In the genomic region with DNA sequence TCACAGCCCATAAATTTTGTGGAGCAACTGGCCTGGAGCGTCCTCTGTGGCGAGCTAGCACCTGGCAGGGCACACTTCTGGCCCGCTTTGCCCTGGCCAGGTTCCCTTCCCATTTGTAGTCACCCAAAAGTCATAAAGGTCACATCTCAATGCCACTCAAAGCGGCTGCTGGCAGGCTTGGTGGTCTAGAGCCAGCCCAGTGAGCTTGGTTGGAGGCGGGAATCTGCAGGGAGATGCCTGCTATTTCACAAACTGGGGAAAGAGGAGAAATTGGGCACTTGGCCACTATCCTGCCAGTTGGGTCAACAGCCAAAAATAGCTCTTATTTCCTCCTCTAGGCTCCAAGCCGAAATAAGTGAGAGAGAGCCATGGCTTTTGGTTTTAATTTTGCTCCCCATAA, we compare ENCODE assay signal across 7 mouse cellular contexts. TPM values are rescaled to one million over a fixed set of nuclear protein-coding genes. Genes with fewer than 3 reads are reported as not detected.
DNase-seq lines count a peak whose midpoint lies in the region; ATAC-seq lines count a peak whose summit lies in the region.

No protein-coding gene starts in this region.

- no peaks in the 10 kb centered on the region for H3K4me1 ChIP-seq in forebrain, embryonic 14.5 days (ENCODE audit: control insufficient read depth, insufficient read depth, low read length)
- H3K4me1 ChIP-seq in hindbrain, embryonic 16.5 days (ENCODE audit: control insufficient read depth, insufficient read depth, low read depth, low read length), result 0 out of 2 replicates have a peak, but pooled peaks cover 2% of the 10 kb centered on the region

- 71% methylated on average over 6 of the region's 6 CpGs for WGBS in forebrain, embryonic 14.5 days
- 59% methylated on average over 6 of the region's 6 CpGs for WGBS in hindbrain, embryonic 16.5 days

- H3K36me3 ChIP-seq in forebrain, embryonic 14.5 days (ENCODE audit: control insufficient read depth, insufficient read depth, low read length), result peaks cover 40% of the 10 kb centered on the region
- H3K36me3 ChIP-seq in hindbrain, embryonic 16.5 days (ENCODE audit: control insufficient read depth, insufficient read depth, low read length), result peaks cover 15% of the 10 kb centered on the region

- H3K4me3 ChIP-seq in forebrain, embryonic 14.5 days (ENCODE audit: low read depth, low read length), result no peak overlapping the region
- H3K4me3 ChIP-seq in hindbrain, embryonic 16.5 days (ENCODE audit: low read length), result no peak overlapping the region

- peak; percentile 92 for DNase-seq in NIH3T3 (ENCODE audit: low read depth)
- DNase-seq in adrenal gland, postnatal 25 days, result peak; percentile 52
- DNase-seq in forebrain, embryonic 14.5 days (ENCODE audit: low spot score), result peak; percentile 61
- DNase-seq in lung, postnatal 10 days, result peak; percentile 81
- DNase-seq in thymus, postnatal 4 days, result no peak

- H3K9ac ChIP-seq in forebrain, embryonic 14.5 days (ENCODE audit: low read length), result no peak overlapping the region
- H3K9ac ChIP-seq in hindbrain, embryonic 16.5 days (ENCODE audit: low read depth, low read length), result no peak overlapping the region

- H3K4me2 ChIP-seq in forebrain, embryonic 14.5 days (ENCODE audit: low read length), result no peak overlapping the region
- no peak overlapping the region for H3K4me2 ChIP-seq in hindbrain, embryonic 16.5 days (ENCODE audit: low read length)

- H3K27ac ChIP-seq in forebrain, embryonic 14.5 days (ENCODE audit: low read depth, low read length), result 0 out of 2 replicates have a peak overlapping the region, but pooled peaks have one; percentile 14
- peak overlapping the region; percentile 7; the same call in 1 of the 2 replicates for H3K27ac ChIP-seq in hindbrain, embryonic 16.5 days (ENCODE audit: low read depth, low read length)

- H3K27me3 ChIP-seq in forebrain, embryonic 14.5 days (replicated peaks; ENCODE audit: control insufficient read depth, insufficient read depth, low read length), result no peaks in the 10 kb centered on the region
- no peaks in the 10 kb centered on the region for H3K27me3 ChIP-seq in hindbrain, embryonic 16.5 days (replicated peaks; ENCODE audit: control insufficient read depth, insufficient read depth, low read length)

- H3K9me3 ChIP-seq in forebrain, embryonic 14.5 days (replicated peaks; ENCODE audit: control insufficient read depth, low read length), result no peaks in the 10 kb centered on the region
- no peaks in the 10 kb centered on the region for H3K9me3 ChIP-seq in hindbrain, embryonic 16.5 days (ENCODE audit: control insufficient read depth, low read length)

- ATAC-seq in forebrain, embryonic 14.5 days, result no peak
- ATAC-seq in hindbrain, embryonic 16.5 days, result 0 out of 2 replicates have a peak, but pooled peaks have one; percentile 49
- no peak for ATAC-seq in frontal cortex, adult (ENCODE audit: low TSS enrichment)

RNA-seq across cellular contexts. Expression of a gene that starts 4.4 kb away (rescaled TPM):
- total RNA-seq in adrenal gland, postnatal 25 days (2021), result 2.9 and 3.1 TPM in 2 replicates
- 0.37 and 0.58 TPM in 2 replicates for polyA plus RNA-seq in forebrain, embryonic 14.5 days (2014; fragmentation: Nextera tagmentation; extraction: Ambion mirVana)
- polyA plus RNA-seq in hindbrain, embryonic 16.5 days (2015; fragmentation: Nextera tagmentation; extraction: Ambion mirVana), result 1.7 and 2.2 TPM in 2 replicates
